Mouse (Mus musculus): ENCODE results near the gene Dock10. TPM values are rescaled to one million over a fixed set of nuclear protein-coding genes. Genes with fewer than 3 reads are reported as not detected.

Gene Dock10
- 4.3 and 4.4 TPM in 2 replicates for polyA plus RNA-seq (2014; fragmentation: Nextera tagmentation; extraction: Ambion mirVana)

- Histone ChIP-seq H3K4me3 (ENCODE audit: control insufficient read depth in 1 of 2, insufficient read depth in 1 of 2, low read depth in 1 of 2, low read length in 2 of 2) (peak within 1 kb of the TSS; percentile 72 to 74), H3K27me3 (ENCODE audit: control insufficient read depth, insufficient read depth, low read length) (0 out of 2 replicates have a peak, but pooled peaks cover 3% of the 10 kb centered on the region), H3K9ac (ENCODE audit: low read length) (peak within 1 kb of the TSS; percentile 75), H3K27ac (replicated peaks in 1 of 2; ENCODE audit: control insufficient read depth in 1 of 2, insufficient read depth in 1 of 2, low read depth in 2 of 2, low read length in 2 of 2) (0 out of 4 replicates have a peak within 1 kb of the TSS, but pooled peaks of 1 of the 2 experiments have one; percentile 11), H3K36me3 (ENCODE audit: control insufficient read depth, insufficient read depth, low read length) (no peaks in the 10 kb centered on the region), H3K4me2 (ENCODE audit: low read length) (peak within 1 kb of the TSS; percentile 96), H3K9me3 (ENCODE audit: control insufficient read depth, low read length) (0 out of 2 replicates have a peak, but pooled peaks cover under 1% of the 10 kb centered on the region), H3K4me1 (ENCODE audit: control insufficient read depth in 2 of 2, insufficient read depth in 2 of 2, low read length in 2 of 2) (peaks cover 7 to 11% of the 10 kb centered on the region in 2 experiments; a peak in 3 of 4 replicates)
- under 1% methylated on average over 73 of the region's 82 CpGs for WGBS
- ATAC-seq (ENCODE audit: insufficient number of reproducible peaks, insufficient read depth, low FRiP score, low read depth): peak; percentile 62; the same call in 1 of the 2 replicates
These were observed at the start of gene Dock10 for GRCm38 (mm10) chr1:80757977-80758797. Dock10 (minus strand) TSS chr1:80758527.

- Histone ChIP-seq H3K27ac (replicated peaks in 1 of 2; ENCODE audit: control insufficient read depth in 1 of 2, insufficient read depth in 1 of 2, low read depth in 2 of 2, low read length in 2 of 2) (no peak overlapping the region), H3K9ac (ENCODE audit: low read length) (no peak overlapping the region), H3K4me2 (ENCODE audit: low read length) (no peak overlapping the region), H3K27me3 (ENCODE audit: control insufficient read depth, insufficient read depth, low read length) (no peaks in the 10 kb centered on the region), H3K4me1 (ENCODE audit: control insufficient read depth in 2 of 2, insufficient read depth in 2 of 2, low read length in 2 of 2) (no peaks in the 10 kb centered on the region), H3K4me3 (ENCODE audit: control insufficient read depth in 1 of 2, insufficient read depth in 1 of 2, low read depth in 1 of 2, low read length in 2 of 2) (no peak overlapping the region), H3K9me3 (ENCODE audit: control insufficient read depth, low read length) (no peaks in the 10 kb centered on the region), H3K36me3 (ENCODE audit: control insufficient read depth, insufficient read depth, low read length) (no peaks in the 10 kb centered on the region)
- no peak for ATAC-seq (ENCODE audit: insufficient number of reproducible peaks, insufficient read depth, low FRiP score, low read depth)
- 69% methylated on average over 3 of the region's 3 CpGs for WGBS
These were observed 48.6 kb upstream of the Dock10 start for GRCm38 (mm10) chr1:80806835-80807398.

GRCm38 (mm10) chr1:80802023-80802422 is 43.7 kb upstream of the Dock10 start:
- Histone ChIP-seq H3K27ac (replicated peaks in 1 of 2; ENCODE audit: control insufficient read depth in 1 of 2, insufficient read depth in 1 of 2, low read depth in 2 of 2, low read length in 2 of 2) (no peak overlapping the region), H3K9ac (ENCODE audit: low read length) (no peak overlapping the region), H3K36me3 (ENCODE audit: control insufficient read depth, insufficient read depth, low read length) (no peaks in the 10 kb centered on the region), H3K4me3 (ENCODE audit: control insufficient read depth in 1 of 2, insufficient read depth in 1 of 2, low read depth in 1 of 2, low read length in 2 of 2) (no peak overlapping the region), H3K9me3 (ENCODE audit: control insufficient read depth, low read length) (no peaks in the 10 kb centered on the region), H3K27me3 (ENCODE audit: control insufficient read depth, insufficient read depth, low read length) (no peaks in the 10 kb centered on the region), H3K4me1 (ENCODE audit: control insufficient read depth in 2 of 2, insufficient read depth in 2 of 2, low read length in 2 of 2) (no peaks in the 10 kb centered on the region), H3K4me2 (ENCODE audit: low read length) (no peak overlapping the region)
- ATAC-seq (ENCODE audit: insufficient number of reproducible peaks, insufficient read depth, low FRiP score, low read depth): no peak
- 70% methylated on average over 3 of the region's 3 CpGs for whole genome bisulfite sequencing

GRCm38 (mm10) chr1:80785066-80785779 is 26.9 kb upstream of the Dock10 start:
- H3K9ac ChIP-seq (ENCODE audit: low read length): no peak overlapping the region
- no peak overlapping the region for H3K4me3 ChIP-seq (ENCODE audit: control insufficient read depth in 1 of 2, insufficient read depth in 1 of 2, low read depth in 1 of 2, low read length in 2 of 2)
- no peak overlapping the region for H3K27ac ChIP-seq (replicated peaks in 1 of 2; ENCODE audit: control insufficient read depth in 1 of 2, insufficient read depth in 1 of 2, low read depth in 2 of 2, low read length in 2 of 2)
- 0 out of 2 replicates have a peak, but pooled peaks cover 4% of the 10 kb centered on the region for H3K9me3 ChIP-seq (ENCODE audit: control insufficient read depth, low read length)
- no peaks in the 10 kb centered on the region for H3K27me3 ChIP-seq (ENCODE audit: control insufficient read depth, insufficient read depth, low read length)
- H3K4me1 ChIP-seq (ENCODE audit: control insufficient read depth in 2 of 2, insufficient read depth in 2 of 2, low read length in 2 of 2): no peaks in the 10 kb centered on the region
- H3K4me2 ChIP-seq (ENCODE audit: low read length): no peak overlapping the region
- ATAC-seq (ENCODE audit: insufficient number of reproducible peaks, insufficient read depth, low FRiP score, low read depth): no peak
- 85% methylated on average over 2 of the region's 2 CpGs for WGBS
- H3K36me3 ChIP-seq (ENCODE audit: control insufficient read depth, insufficient read depth, low read length): no peaks in the 10 kb centered on the region

GRCm38 (mm10) chr1:80784155-80784554 is 25.8 kb upstream of the Dock10 start:
- Histone ChIP-seq H3K9ac (ENCODE audit: low read length) (no peak overlapping the region), H3K27me3 (ENCODE audit: control insufficient read depth, insufficient read depth, low read length) (no peaks in the 10 kb centered on the region), H3K4me3 (ENCODE audit: control insufficient read depth in 1 of 2, insufficient read depth in 1 of 2, low read depth in 1 of 2, low read length in 2 of 2) (no peak overlapping the region), H3K9me3 (ENCODE audit: control insufficient read depth, low read length) (0 out of 2 replicates have a peak, but pooled peaks cover 4% of the 10 kb centered on the region), H3K4me2 (ENCODE audit: low read length) (no peak overlapping the region), H3K36me3 (ENCODE audit: control insufficient read depth, insufficient read depth, low read length) (no peaks in the 10 kb centered on the region), H3K4me1 (ENCODE audit: control insufficient read depth in 2 of 2, insufficient read depth in 2 of 2, low read length in 2 of 2) (no peaks in the 10 kb centered on the region), H3K27ac (replicated peaks in 1 of 2; ENCODE audit: control insufficient read depth in 1 of 2, insufficient read depth in 1 of 2, low read depth in 2 of 2, low read length in 2 of 2) (no peak overlapping the region)
- ATAC-seq (ENCODE audit: insufficient number of reproducible peaks, insufficient read depth, low FRiP score, low read depth): no peak
- 69% methylated on average over 3 of the region's 3 CpGs for whole genome bisulfite sequencing

- Histone ChIP-seq H3K4me2 (ENCODE audit: low read length) (no peak overlapping the region), H3K36me3 (ENCODE audit: control insufficient read depth, insufficient read depth, low read length) (no peaks in the 10 kb centered on the region), H3K4me1 (ENCODE audit: control insufficient read depth in 2 of 2, insufficient read depth in 2 of 2, low read length in 2 of 2) (no peaks in the 10 kb centered on the region), H3K9me3 (ENCODE audit: control insufficient read depth, low read length) (no peaks in the 10 kb centered on the region), H3K27me3 (ENCODE audit: control insufficient read depth, insufficient read depth, low read length) (no peaks in the 10 kb centered on the region), H3K27ac (replicated peaks in 1 of 2; ENCODE audit: control insufficient read depth in 1 of 2, insufficient read depth in 1 of 2, low read depth in 2 of 2, low read length in 2 of 2) (no peak overlapping the region), H3K9ac (ENCODE audit: low read length) (no peak overlapping the region), H3K4me3 (ENCODE audit: control insufficient read depth in 1 of 2, insufficient read depth in 1 of 2, low read depth in 1 of 2, low read length in 2 of 2) (no peak overlapping the region)
- ATAC-seq (ENCODE audit: insufficient number of reproducible peaks, insufficient read depth, low FRiP score, low read depth): no peak
- 77% methylated on average over 2 of the region's 2 CpGs for WGBS
These were observed 7.2 kb upstream of the Dock10 start for GRCm38 (mm10) chr1:80765504-80765903.

Data from heart, embryonic 14.5 days (tissue).